Mouse (Mus musculus): ENCODE measurements around the gene Slc35b4.

GRCm38 (mm10) chr6:34138366-34138765 is 38.5 kb downstream of the Slc35b4 start:
- no peak for TF ChIP-seq CTCF (IDR thresholded peaks at IDR 0.05; ENCODE audit: low read depth, low read length)
- no peak for TF ChIP-seq GATA1 (IDR thresholded peaks at IDR 0.05; ENCODE audit: borderline replicate concordance, low read length)

Data from G1E (cell line).